Mouse (Mus musculus): Measurements from ENCODE around the gene Cfap97d2.

GRCm38 (mm10) chr8:13687941-13688340, 17.7 kb upstream of the Cfap97d2 start:
- peak; percentile 50 for TF ChIP-seq CTCF (IDR thresholded peaks at IDR 0.05; ENCODE audit: control insufficient read depth, insufficient read depth, low read length)
- TF ChIP-seq POLR2A (IDR thresholded peaks at IDR 0.05; ENCODE audit: borderline replicate concordance, control insufficient read depth, low read depth, low read length), result no peak
